Mouse (Mus musculus): ENCODE data around the gene Smpdl3b. TPM values are rescaled to one million over a fixed set of nuclear protein-coding genes. Genes with fewer than 3 reads are reported as not detected.

Smpdl3b gene
- polyA plus RNA-seq, 1 experiment from 2014 or later, result 0.68 TPM

DNA sequence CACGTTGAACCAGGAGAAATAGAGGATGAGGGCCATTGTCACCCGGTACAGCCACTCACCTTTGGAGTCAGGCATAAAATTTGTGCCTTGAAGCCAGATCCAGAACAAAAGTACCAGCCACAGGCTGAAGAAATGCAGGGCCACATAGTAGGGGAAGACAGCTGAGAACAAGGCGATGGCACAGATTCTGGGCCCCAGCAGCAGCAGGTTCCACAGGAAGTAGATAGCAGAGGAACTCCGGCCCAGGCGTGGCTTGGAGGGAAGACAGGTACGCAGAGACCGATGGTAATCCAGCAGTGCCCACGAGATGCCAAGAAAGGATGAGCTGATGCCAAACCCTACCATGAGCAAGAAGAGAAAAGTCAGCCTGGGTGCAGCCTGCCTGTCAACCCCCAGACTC is 28.8 kb downstream of the Smpdl3b start:
- no peaks in the 10 kb centered on the region for H3K9me3 ChIP-seq (ENCODE audit: control insufficient read depth, low read length)
- WGBS, result 92% methylated on average over 8 of the region's 8 CpGs

GRCm38 (mm10) chr4:132718251-132718650 is 38.8 kb downstream of the Smpdl3b start:
- Histone ChIP-seq H3K4me3 (replicated peaks; ENCODE audit: low read length) (no peak overlapping the region), H3K4me2 (replicated peaks) (no peak overlapping the region), H3K27ac (no peak overlapping the region), H3K36me3 (replicated peaks; ENCODE audit: control insufficient read depth, insufficient read depth) (peaks cover 76% of the 10 kb centered on the region), H3K27me3 (ENCODE audit: control insufficient read depth, insufficient read depth, low read length) (no peaks in the 10 kb centered on the region), H3K4me1 (replicated peaks; ENCODE audit: control insufficient read depth, insufficient read depth, low read length) (no peaks in the 10 kb centered on the region), H3K9me3 (ENCODE audit: control insufficient read depth, low read length) (no peaks in the 10 kb centered on the region), H3K9ac (no peak overlapping the region)
- ATAC-seq (ENCODE audit: low FRiP score) (no peak), DNase-seq (ENCODE audit: low spot score) (no peak)
- 100% methylated on average over 1 of the region's 1 CpGs for WGBS

More for the DNA sequence above, 28.8 kb downstream of the Smpdl3b start:
- Histone ChIP-seq H3K36me3 (replicated peaks; ENCODE audit: control insufficient read depth, insufficient read depth) (peaks cover 30% of the 10 kb centered on the region), H3K4me3 (replicated peaks; ENCODE audit: low read length) (no peak overlapping the region), H3K4me1 (replicated peaks; ENCODE audit: control insufficient read depth, insufficient read depth, low read length) (no peaks in the 10 kb centered on the region; the same call in 1 of the 2 replicates), H3K4me2 (replicated peaks) (no peak overlapping the region), H3K27ac (no peak overlapping the region), H3K27me3 (ENCODE audit: control insufficient read depth, insufficient read depth, low read length) (no peaks in the 10 kb centered on the region), H3K9ac (no peak overlapping the region)
- no peak for DNase-seq (ENCODE audit: low spot score)
- no peak for ATAC-seq (ENCODE audit: low FRiP score)

- peaks cover 80% of the 10 kb centered on the region for H3K36me3 ChIP-seq (replicated peaks; ENCODE audit: control insufficient read depth, insufficient read depth)
- H3K4me1 ChIP-seq (replicated peaks; ENCODE audit: control insufficient read depth, insufficient read depth, low read length), result no peaks in the 10 kb centered on the region
- H3K4me2 ChIP-seq (replicated peaks), result no peak overlapping the region
- WGBS, result 95% methylated on average over 7 of the region's 7 CpGs
- H3K27ac ChIP-seq, result no peak overlapping the region
- DNase-seq (ENCODE audit: low spot score) (no peak), ATAC-seq (ENCODE audit: low FRiP score) (no peak)
- H3K9ac ChIP-seq, result no peak overlapping the region
- no peaks in the 10 kb centered on the region for H3K9me3 ChIP-seq (ENCODE audit: control insufficient read depth, low read length)
- H3K27me3 ChIP-seq (ENCODE audit: control insufficient read depth, insufficient read depth, low read length), result no peaks in the 10 kb centered on the region
- no peak overlapping the region for H3K4me3 ChIP-seq (replicated peaks; ENCODE audit: low read length)
Observed at GRCm38 (mm10) chr4:132713181-132713580, 43.9 kb downstream of the Smpdl3b start.

- Histone ChIP-seq H3K9me3 (ENCODE audit: control insufficient read depth, low read length) (no peaks in the 10 kb centered on the region), H3K9ac (no peak overlapping the region), H3K27me3 (ENCODE audit: control insufficient read depth, insufficient read depth, low read length) (no peaks in the 10 kb centered on the region), H3K4me3 (replicated peaks; ENCODE audit: low read length) (no peak overlapping the region), H3K4me1 (replicated peaks; ENCODE audit: control insufficient read depth, insufficient read depth, low read length) (no peaks in the 10 kb centered on the region), H3K4me2 (replicated peaks) (no peak overlapping the region), H3K27ac (no peak overlapping the region), H3K36me3 (replicated peaks; ENCODE audit: control insufficient read depth, insufficient read depth) (peaks cover 94% of the 10 kb centered on the region)
- 97% methylated on average over 8 of the region's 8 CpGs for WGBS
- no peak for DNase-seq (ENCODE audit: low spot score)
- ATAC-seq (ENCODE audit: low FRiP score), result no peak
Observed at GRCm38 (mm10) chr4:132706885-132707284, 50.2 kb downstream of the Smpdl3b start.

- Histone ChIP-seq H3K4me3 (replicated peaks; ENCODE audit: low read length) (no peak overlapping the region), H3K27ac (no peak overlapping the region), H3K9me3 (ENCODE audit: control insufficient read depth, low read length) (no peaks in the 10 kb centered on the region), H3K27me3 (ENCODE audit: control insufficient read depth, insufficient read depth, low read length) (no peaks in the 10 kb centered on the region), H3K36me3 (replicated peaks; ENCODE audit: control insufficient read depth, insufficient read depth) (peaks cover 94% of the 10 kb centered on the region), H3K9ac (no peak overlapping the region), H3K4me2 (replicated peaks) (no peak overlapping the region), H3K4me1 (replicated peaks; ENCODE audit: control insufficient read depth, insufficient read depth, low read length) (no peaks in the 10 kb centered on the region)
- no peak for ATAC-seq (ENCODE audit: low FRiP score)
- 99% methylated on average over 5 of the region's 5 CpGs for WGBS
- DNase-seq (ENCODE audit: low spot score), result no peak
Observed at GRCm38 (mm10) chr4:132702076-132702475, 55.0 kb downstream of the Smpdl3b start.

GRCm38 (mm10) chr4:132693366-132693765 is 63.7 kb downstream of the Smpdl3b start:
- 93% methylated on average over 3 of the region's 3 CpGs for WGBS
- Histone ChIP-seq H3K4me1 (replicated peaks; ENCODE audit: control insufficient read depth, insufficient read depth, low read length) (no peaks in the 10 kb centered on the region), H3K9me3 (ENCODE audit: control insufficient read depth, low read length) (no peaks in the 10 kb centered on the region), H3K4me2 (replicated peaks) (no peak overlapping the region), H3K36me3 (replicated peaks; ENCODE audit: control insufficient read depth, insufficient read depth) (peaks cover 73% of the 10 kb centered on the region), H3K4me3 (replicated peaks; ENCODE audit: low read length) (no peak overlapping the region), H3K27me3 (ENCODE audit: control insufficient read depth, insufficient read depth, low read length) (no peaks in the 10 kb centered on the region), H3K9ac (no peak overlapping the region), H3K27ac (no peak overlapping the region)
- DNase-seq (ENCODE audit: low spot score), result no peak
- ATAC-seq (ENCODE audit: low FRiP score), result no peak

- ATAC-seq (ENCODE audit: low FRiP score), result no peak
- Histone ChIP-seq H3K4me2 (replicated peaks) (no peak overlapping the region), H3K4me3 (replicated peaks; ENCODE audit: low read length) (no peak overlapping the region), H3K9ac (no peak overlapping the region), H3K9me3 (ENCODE audit: control insufficient read depth, low read length) (no peaks in the 10 kb centered on the region), H3K27ac (no peak overlapping the region), H3K36me3 (replicated peaks; ENCODE audit: control insufficient read depth, insufficient read depth) (peaks cover 57% of the 10 kb centered on the region), H3K4me1 (replicated peaks; ENCODE audit: control insufficient read depth, insufficient read depth, low read length) (no peaks in the 10 kb centered on the region), H3K27me3 (ENCODE audit: control insufficient read depth, insufficient read depth, low read length) (no peaks in the 10 kb centered on the region)
- DNase-seq (ENCODE audit: low spot score), result no peak
- 84% methylated on average over 2 of the region's 2 CpGs for whole genome bisulfite sequencing
Observed at GRCm38 (mm10) chr4:132689634-132690033, 67.4 kb downstream of the Smpdl3b start.

Other genes starting within 250 kb of the Smpdl3b start
- gene Sesn2, start 246.8 kb downstream of the Smpdl3b start, polyA plus RNA-seq (2014; fragmentation: Nextera tagmentation; extraction: Ambion mirVana), result 6.7 and 7.1 TPM in 2 replicates
- gene Atpif1, start 223.6 kb downstream of the Smpdl3b start, polyA plus RNA-seq (2014; fragmentation: Nextera tagmentation; extraction: Ambion mirVana), result 1,422 and 1,589 TPM in 2 replicates
- gene Dnajc8, start 221.7 kb downstream of the Smpdl3b start, polyA plus RNA-seq (2014; fragmentation: Nextera tagmentation; extraction: Ambion mirVana), result 126 and 136 TPM in 2 replicates
- gene Ptafr, start 193.2 kb downstream of the Smpdl3b start, polyA plus RNA-seq (2014; fragmentation: Nextera tagmentation; extraction: Ambion mirVana), result 0.43 and 0.67 TPM in 2 replicates
- gene Eya3, start 118.3 kb downstream of the Smpdl3b start, polyA plus RNA-seq (2014; fragmentation: Nextera tagmentation; extraction: Ambion mirVana), result 10.5 and 11.4 TPM in 2 replicates
- gene Xkr8, start 24.7 kb downstream of the Smpdl3b start, polyA plus RNA-seq (2014; fragmentation: Nextera tagmentation; extraction: Ambion mirVana), result 7.4 and 8.8 TPM in 2 replicates
- 37.0 and 46.7 TPM in 2 replicates for gene Rpa2, start 11.1 kb upstream of the Smpdl3b start, polyA plus RNA-seq (2014; fragmentation: Nextera tagmentation; extraction: Ambion mirVana)
- gene Themis2, start 39.1 kb upstream of the Smpdl3b start, polyA plus RNA-seq (2014; fragmentation: Nextera tagmentation; extraction: Ambion mirVana), result 0.61 and 0.71 TPM in 2 replicates
- gene Ppp1r8, start 85.9 kb upstream of the Smpdl3b start, polyA plus RNA-seq (2014; fragmentation: Nextera tagmentation; extraction: Ambion mirVana), result 49.3 and 62.7 TPM in 2 replicates
- 165 and 181 TPM in 2 replicates for gene Stx12, start 127.3 kb upstream of the Smpdl3b start, polyA plus RNA-seq (2014; fragmentation: Nextera tagmentation; extraction: Ambion mirVana)
- 37.7 and 39.5 TPM in 2 replicates for gene Fam76a, start 165.3 kb upstream of the Smpdl3b start, polyA plus RNA-seq (2014; fragmentation: Nextera tagmentation; extraction: Ambion mirVana)
- 0.14 and 0.17 TPM in 2 replicates for gene Fgr, start 216.8 kb upstream of the Smpdl3b start, polyA plus RNA-seq (2014; fragmentation: Nextera tagmentation; extraction: Ambion mirVana)

All from hindbrain, embryonic 14.5 days (tissue).